Mouse (Mus musculus) kidney, postnatal 0 days (tissue): ENCODE measurements around the gene Tspan7. TPM values are rescaled to one million over a fixed set of nuclear protein-coding genes. Genes with fewer than 3 reads are reported as not detected.

Experiments
- ATAC-seq: fragments of 200-750 bp; cut with Nextera tagmentation; replicated peaks from 2 replicates; pipeline ENCODE4 v1.8.0; 2017; ENCODE audit warnings: low read depth, moderate number of reproducible peaks, moderate TSS enrichment, moderate library complexity; ENCODE audit not compliant: low FRiP score
- DNase-seq: peaks from one replicate; pipeline ENCODE4 v3.0.0-alpha.2; 2016; ENCODE audit warnings: low spot score
- H3K27ac ChIP-seq: fragments of 300-500 bp; sonication (generic); 2 replicates; pipeline ENCODE4 v1.5.1; 2014; ENCODE audit warnings: mild to moderate bottlenecking
- H3K27me3 ChIP-seq: fragments of 300-500 bp; sonication (generic); 2 replicates; pipeline ENCODE4 v1.6.1; 2014; ENCODE audit warnings: low read length, mixed read lengths; ENCODE audit not compliant: insufficient read depth
- H3K36me3 ChIP-seq: fragments of 300-500 bp; sonication (generic); 2 replicates; pipeline ENCODE4 v1.6.1; 2014; ENCODE audit warnings: low read length, mixed read lengths; ENCODE audit not compliant: insufficient read depth
- H3K4me1 ChIP-seq: fragments of 300-500 bp; sonication (generic); replicated peaks from 2 replicates; pipeline ENCODE4 v1.6.1; 2014; ENCODE audit warnings: antibody characterized with exemption, low read length, mixed read lengths; ENCODE audit not compliant: insufficient read depth
- H3K4me2 ChIP-seq: fragments of 300-500 bp; sonication (generic); 2 replicates; pipeline ENCODE4 v1.6.1; 2014; ENCODE audit warnings: mild to moderate bottlenecking, low read length, moderate library complexity, mixed read lengths
- H3K4me3 ChIP-seq: fragments of 300-500 bp; sonication (generic); replicated peaks from 2 replicates; pipeline ENCODE4 v1.5.1; 2014; ENCODE audit warnings: low read depth, low read length
- H3K9ac ChIP-seq: fragments of 300-500 bp; sonication (generic); 2 replicates; pipeline ENCODE4 v1.6.1; 2014; ENCODE audit warnings: low read depth, low read length
- H3K9me3 ChIP-seq: fragments of 300-500 bp; sonication (generic); replicated peaks from 2 replicates; pipeline ENCODE4 v1.6.1; 2016; ENCODE audit warnings: low read length, inconsistent platforms, mixed read lengths
- CTCF ChIP-seq: IDR thresholded peaks from 2 replicates; pipeline ENCODE4 v1.5.1; 2016; ENCODE audit warnings: antibody characterized with exemption, low read depth, mild to moderate bottlenecking, moderate library complexity
- WGBS: fragments of 180-500 bp; shearing (Covaris S2); extraction: QIAGEN DNeasy Blood & Tissue Kit; methylation state at CpG from one replicate; pipeline ENCODE4 v1.1.7; 2014; 5-methylcytosine and 5-hydroxymethylcytosine counted together
- polyA plus RNA-seq: library from polyadenylated mRNA; unstranded; fragments of >200 nt; fragmentation: Nextera tagmentation; extraction: Ambion mirVana; gene quantifications from 2 replicates; pipeline ENCODE4 v1.2.1, GENCODE M21; 2015

Gene Tspan7
- polyA plus RNA-seq, 1 experiment from 2014 or later = 99.1 TPM

DNA sequence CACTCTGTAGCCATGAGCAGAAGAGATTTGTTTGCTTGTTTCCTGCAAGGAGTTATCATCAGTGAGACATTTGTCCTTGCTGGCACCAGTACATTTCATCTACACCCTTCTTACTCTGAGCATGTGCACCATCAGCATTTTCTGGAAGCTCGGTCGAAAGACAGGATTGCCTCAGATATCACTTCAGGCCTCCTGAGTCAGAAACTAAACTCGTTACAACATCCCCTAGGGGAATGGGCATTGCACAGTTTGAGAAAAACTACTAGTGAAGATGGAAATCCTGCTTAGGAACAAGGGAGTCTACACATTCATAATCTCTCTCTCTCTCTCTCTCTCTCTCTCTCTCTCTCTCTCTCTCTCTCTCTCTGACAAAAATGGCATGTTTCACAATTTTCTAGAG, 30.0 kb downstream of the Tspan7 start:
- 59% methylated on average over 3 of the region's 3 CpGs for WGBS
- no peak for ATAC-seq
- DNase-seq = no peak
- H3K9me3 ChIP-seq = no peaks in the 10 kb centered on the region
- H3K9ac ChIP-seq = no peak overlapping the region
- no peaks in the 10 kb centered on the region for H3K27me3 ChIP-seq
- no peak for TF ChIP-seq CTCF
- no peaks in the 10 kb centered on the region for H3K36me3 ChIP-seq
- H3K4me2 ChIP-seq = no peak overlapping the region
- no peak overlapping the region for H3K27ac ChIP-seq
- H3K4me1 ChIP-seq = no peaks in the 10 kb centered on the region
- no peak overlapping the region for H3K4me3 ChIP-seq

DNA sequence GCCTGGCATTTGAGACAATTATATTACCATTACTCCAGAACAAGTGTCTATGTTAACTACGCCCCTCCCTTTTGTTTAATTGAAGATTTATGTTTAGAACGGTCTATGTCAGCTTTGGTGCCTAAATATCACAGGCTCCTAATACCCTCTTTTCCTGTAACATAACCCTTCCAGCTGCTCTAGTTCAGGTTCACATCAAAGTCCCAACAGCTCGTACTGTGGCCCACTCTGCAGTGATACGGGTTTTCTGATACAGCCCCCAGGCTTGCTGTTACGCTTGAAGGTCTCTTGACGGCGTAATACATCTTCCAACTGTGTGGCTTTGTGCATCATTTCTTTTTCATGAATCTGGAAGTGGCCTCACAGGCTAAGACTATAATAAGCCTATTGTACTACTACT, 31.5 kb downstream of the Tspan7 start:
- Histone ChIP-seq H3K9me3 (no peaks in the 10 kb centered on the region), H3K36me3 (no peaks in the 10 kb centered on the region), H3K9ac (no peak overlapping the region), H3K4me1 (no peaks in the 10 kb centered on the region), H3K4me2 (no peak overlapping the region), H3K4me3 (no peak overlapping the region), H3K27ac (no peak overlapping the region), H3K27me3 (no peaks in the 10 kb centered on the region)
- no peak for TF ChIP-seq CTCF
- WGBS = 54% methylated on average over 7 of the region's 7 CpGs
- ATAC-seq (no peak), DNase-seq (no peak)

DNA sequence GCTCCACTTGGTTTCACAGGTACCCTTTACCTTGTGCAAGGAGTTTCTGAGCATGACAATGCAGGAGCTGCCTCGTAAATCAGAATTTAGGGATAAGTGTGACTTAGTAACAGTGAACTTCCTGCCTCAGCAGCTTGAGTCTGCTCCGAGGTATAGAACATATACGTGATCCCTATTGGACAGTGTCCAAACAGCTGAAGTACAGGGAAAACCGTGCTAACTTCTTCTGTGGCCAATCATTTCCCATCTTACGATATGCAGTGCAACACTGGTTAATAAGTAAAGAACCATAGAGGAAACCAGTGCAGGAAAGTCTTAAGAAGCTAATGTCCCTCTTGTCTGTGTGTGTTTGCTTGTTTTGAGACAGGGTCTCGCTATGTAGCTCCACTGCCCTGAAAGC, 32.0 kb downstream of the Tspan7 start:
- ATAC-seq (no peak), DNase-seq (no peak)
- H3K9me3 ChIP-seq = no peaks in the 10 kb centered on the region
- H3K9ac ChIP-seq = no peak overlapping the region
- no peaks in the 10 kb centered on the region for H3K4me1 ChIP-seq
- H3K27ac ChIP-seq = no peak overlapping the region
- H3K4me2 ChIP-seq = no peak overlapping the region
- H3K4me3 ChIP-seq = no peak overlapping the region
- H3K36me3 ChIP-seq = no peaks in the 10 kb centered on the region
- no peak for TF ChIP-seq CTCF
- H3K27me3 ChIP-seq = no peaks in the 10 kb centered on the region
- 55% methylated on average over 6 of the region's 6 CpGs for WGBS

DNA sequence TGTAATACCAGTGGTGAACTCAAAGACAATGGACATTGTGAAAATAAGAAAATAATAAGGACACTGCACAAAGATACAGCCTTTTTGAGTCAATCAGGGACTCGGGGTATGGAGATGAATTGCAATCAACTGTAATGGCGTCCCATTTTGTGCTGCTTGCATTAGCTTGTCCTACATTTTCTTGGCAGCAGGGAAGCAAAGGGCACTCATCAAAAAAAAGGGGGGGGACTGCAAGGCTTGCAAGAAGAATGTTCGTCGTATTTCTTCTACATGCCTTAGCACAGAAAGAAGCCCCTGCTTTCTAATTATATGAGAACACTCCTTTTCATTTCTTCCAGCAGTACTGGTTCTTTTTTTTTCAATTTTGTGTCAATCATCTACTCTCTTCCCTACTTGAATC, 32.8 kb downstream of the Tspan7 start:
- H3K4me3 ChIP-seq = no peak overlapping the region
- H3K9me3 ChIP-seq = no peaks in the 10 kb centered on the region
- H3K4me1 ChIP-seq = no peaks in the 10 kb centered on the region
- H3K4me2 ChIP-seq = no peak overlapping the region
- ATAC-seq (no peak), DNase-seq (no peak)
- 59% methylated on average over 4 of the region's 4 CpGs for whole genome bisulfite sequencing
- no peak for TF ChIP-seq CTCF
- H3K27ac ChIP-seq = no peak overlapping the region
- no peaks in the 10 kb centered on the region for H3K36me3 ChIP-seq
- H3K27me3 ChIP-seq = no peaks in the 10 kb centered on the region
- H3K9ac ChIP-seq = no peak overlapping the region

DNA sequence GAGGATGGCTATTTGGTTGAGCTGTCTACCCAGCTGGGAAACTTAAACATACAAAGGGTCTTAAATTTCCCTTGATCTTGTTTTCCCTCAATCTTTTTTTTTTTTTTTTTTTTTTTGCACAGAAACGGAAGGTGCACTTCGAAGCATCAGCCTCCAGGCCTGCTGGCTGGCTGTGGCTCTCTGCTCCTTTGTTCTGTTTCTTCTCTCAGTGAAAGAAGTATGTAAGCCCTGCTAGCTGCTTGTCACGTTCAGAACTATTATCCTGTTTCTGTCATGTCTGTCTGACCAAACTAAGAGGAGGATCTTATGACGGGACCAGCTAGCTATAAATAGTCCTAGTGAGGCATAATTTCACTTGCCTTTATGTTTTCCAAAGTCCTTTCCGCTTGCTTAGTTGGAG, 33.6 kb downstream of the Tspan7 start:
- WGBS = 37% methylated on average over 5 of the region's 5 CpGs
- H3K9me3 ChIP-seq = no peaks in the 10 kb centered on the region
- no peak for ATAC-seq
- H3K9ac ChIP-seq = no peak overlapping the region
- DNase-seq = peak; percentile 53
- H3K27me3 ChIP-seq = no peaks in the 10 kb centered on the region
- no peak overlapping the region for H3K4me3 ChIP-seq
- H3K27ac ChIP-seq = 0 out of 2 replicates have a peak overlapping the region, but pooled peaks have one; percentile 25
- H3K36me3 ChIP-seq = no peaks in the 10 kb centered on the region
- H3K4me2 ChIP-seq = no peak overlapping the region
- H3K4me1 ChIP-seq = no peaks in the 10 kb centered on the region
- no peak for TF ChIP-seq CTCF

DNA sequence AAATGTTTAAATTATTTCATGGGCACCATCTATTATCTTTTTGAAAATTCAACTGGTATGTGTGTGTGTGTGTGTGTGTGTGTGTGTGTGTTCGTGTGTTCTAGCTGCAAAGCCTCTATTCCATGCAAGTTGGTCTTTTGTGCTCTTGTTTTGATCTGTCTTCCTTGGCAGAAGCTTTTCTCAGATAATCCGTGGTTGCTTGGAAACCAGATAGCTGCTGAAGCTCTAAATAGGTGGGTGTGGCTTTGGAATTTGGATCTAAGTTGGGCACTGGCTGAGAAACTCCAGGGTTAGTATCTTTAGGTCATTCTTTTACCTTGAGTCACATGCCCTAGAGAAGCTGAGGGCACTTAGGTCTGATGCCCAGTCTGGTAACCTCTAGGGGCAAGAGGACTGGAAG, 50.5 kb downstream of the Tspan7 start:
- no peaks in the 10 kb centered on the region for H3K4me1 ChIP-seq
- H3K27me3 ChIP-seq = no peaks in the 10 kb centered on the region
- no peak overlapping the region for H3K27ac ChIP-seq
- H3K4me2 ChIP-seq = no peak overlapping the region
- H3K9me3 ChIP-seq = no peaks in the 10 kb centered on the region
- ATAC-seq (no peak), DNase-seq (no peak)
- no peaks in the 10 kb centered on the region for H3K36me3 ChIP-seq
- H3K9ac ChIP-seq = no peak overlapping the region
- H3K4me3 ChIP-seq = no peak overlapping the region
- WGBS = 40% methylated on average over 2 of the region's 2 CpGs
- TF ChIP-seq CTCF = no peak

DNA sequence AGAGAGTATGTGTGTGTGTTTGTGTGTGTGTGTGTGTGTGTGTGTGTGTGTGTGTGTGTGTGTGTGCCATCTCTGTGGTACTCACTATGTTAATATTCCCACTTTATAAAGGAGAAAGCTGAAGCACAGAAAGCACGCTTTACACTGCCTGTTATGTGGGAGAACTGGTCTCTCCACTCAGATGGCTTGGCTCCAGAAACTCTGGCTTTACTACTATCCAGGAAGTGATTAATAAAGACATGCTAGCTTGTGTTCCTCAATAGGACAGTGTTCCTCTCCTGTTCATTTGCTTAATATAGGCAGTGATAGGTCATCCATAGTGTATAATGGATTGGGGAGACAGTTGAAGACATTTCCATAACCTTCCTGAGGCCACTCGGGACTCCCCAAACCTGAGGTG, 54.1 kb downstream of the Tspan7 start:
- TF ChIP-seq CTCF = no peak
- Histone ChIP-seq H3K9me3 (no peaks in the 10 kb centered on the region), H3K9ac (no peak overlapping the region), H3K27me3 (no peaks in the 10 kb centered on the region), H3K36me3 (no peaks in the 10 kb centered on the region), H3K4me3 (no peak overlapping the region), H3K4me2 (no peak overlapping the region), H3K4me1 (no peaks in the 10 kb centered on the region), H3K27ac (no peak overlapping the region)
- ATAC-seq = no peak
- DNase-seq = no peak
- WGBS = 56% methylated on average over 2 of the region's 2 CpGs
